Mouse (Mus musculus) layer of hippocampus, postnatal 10 days (tissue): Measurements from ENCODE around the gene Cdh18. TPM values are rescaled to one million over a fixed set of nuclear protein-coding genes. Genes with fewer than 3 reads are reported as not detected.
"Not testable (repeated sequence)": the region's sequence is repeated elsewhere in the genome, so short reads cannot be mapped to it uniquely, and the experiment has no call there.

Source experiments
- DNase-seq, 2 experiments: peaks; one replicate each; pipeline ENCODE4 v3.0.0; 2021; ENCODE audit warnings: low spot score in 2 of 2
- total RNA-seq, 2 experiments: library from RNA; stranded (reverse); gene quantifications; 2 replicates each; pipeline ENCODE4 v1.2.3; 2021

The Cdh18 gene
- total RNA-seq, 2 experiments from 2014 or later, result 10.1 to 11.1 TPM

DNA sequence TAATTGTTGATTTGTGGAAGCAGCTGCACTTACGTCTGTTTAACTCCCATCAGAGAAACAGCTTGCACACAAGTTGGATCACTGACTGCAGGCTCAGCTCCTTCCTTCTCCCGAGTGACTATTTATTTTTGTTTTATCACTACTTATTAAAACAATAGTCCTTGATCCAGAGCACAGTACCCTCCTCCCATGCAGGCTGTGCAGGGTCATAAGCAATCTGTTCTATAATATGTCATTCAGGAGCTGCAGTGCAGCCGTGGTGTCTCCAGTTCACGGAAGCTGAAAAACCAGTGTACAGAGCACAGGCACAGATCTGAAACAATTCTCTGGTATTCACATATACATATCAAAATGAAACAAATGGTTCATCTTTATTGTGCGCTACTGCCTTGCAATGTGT is 625.8 kb downstream of the Cdh18 start:
- no peak for DNase-seq

DNA sequence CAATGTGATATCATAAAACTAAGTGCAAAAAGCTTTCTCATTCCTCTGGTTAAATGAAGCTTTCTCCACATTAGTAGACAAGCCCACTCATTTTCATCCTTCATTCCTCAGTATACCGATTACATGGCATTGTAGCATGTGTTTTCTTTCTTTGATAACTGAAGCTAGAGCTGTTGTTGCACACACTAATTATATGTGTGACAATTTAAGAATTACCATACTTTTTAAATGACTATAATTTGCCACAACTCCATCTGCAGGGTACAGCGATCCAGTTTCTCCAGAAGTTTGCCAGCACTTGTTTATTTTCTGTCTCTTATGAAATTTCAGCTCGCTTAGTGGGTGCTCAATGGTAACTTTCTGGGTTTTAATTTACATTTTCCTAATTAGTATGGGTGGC is 663.2 kb downstream of the Cdh18 start:
- DNase-seq, result no peak

DNA sequence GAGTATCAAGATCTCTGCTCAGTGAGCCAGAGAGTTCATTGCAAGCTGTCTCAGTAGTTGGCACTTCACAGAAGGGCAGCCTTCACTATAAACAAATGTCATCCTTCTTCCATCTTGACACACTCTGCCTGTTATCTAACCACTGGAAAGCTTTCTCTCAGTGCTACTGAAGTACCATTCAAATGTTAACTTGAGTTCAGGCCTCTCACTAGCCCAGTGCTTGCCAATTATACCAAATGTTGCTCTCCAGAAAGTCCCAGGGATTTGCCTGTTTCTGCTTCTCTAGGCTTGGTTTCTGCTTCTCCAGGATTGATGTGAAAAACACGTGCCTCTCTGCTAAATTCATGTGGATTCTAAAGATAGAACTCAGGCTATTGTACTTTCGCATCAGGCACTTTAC is 681.8 kb downstream of the Cdh18 start:
- no peak for DNase-seq

DNA sequence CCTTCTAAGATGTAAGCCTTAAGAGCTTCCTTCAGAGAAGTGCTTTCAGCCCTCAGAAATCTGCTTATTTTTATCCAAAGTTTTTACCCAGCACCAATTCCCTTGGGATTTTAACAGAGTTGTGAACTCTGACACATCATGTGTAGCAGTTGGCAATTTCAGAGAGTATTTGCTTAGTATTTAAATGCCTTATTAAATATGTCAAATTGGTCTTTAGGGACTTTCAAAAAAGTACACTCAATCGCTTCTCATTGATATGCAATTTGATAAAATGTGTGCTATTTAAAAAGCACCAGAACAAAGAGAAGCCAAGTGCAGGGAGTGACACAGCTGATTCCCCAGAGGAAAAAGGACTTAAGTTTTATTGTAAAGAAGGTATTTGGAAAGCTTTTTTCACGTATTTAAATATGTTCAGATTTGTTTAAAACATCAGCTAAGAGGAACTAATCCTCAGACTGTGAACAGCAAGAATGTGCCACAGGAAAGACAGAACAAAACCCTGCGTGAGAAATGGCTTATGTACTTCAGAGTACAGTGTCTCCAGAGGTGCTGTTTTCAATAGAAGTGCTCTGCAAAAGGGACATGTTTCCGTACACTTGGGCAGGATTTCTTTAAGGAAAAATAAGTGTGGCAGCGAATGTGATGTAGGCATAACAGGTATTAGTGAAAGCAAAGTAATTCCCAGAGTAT is 709.1 kb downstream of the Cdh18 start:
- DNase-seq, result no peak

DNA sequence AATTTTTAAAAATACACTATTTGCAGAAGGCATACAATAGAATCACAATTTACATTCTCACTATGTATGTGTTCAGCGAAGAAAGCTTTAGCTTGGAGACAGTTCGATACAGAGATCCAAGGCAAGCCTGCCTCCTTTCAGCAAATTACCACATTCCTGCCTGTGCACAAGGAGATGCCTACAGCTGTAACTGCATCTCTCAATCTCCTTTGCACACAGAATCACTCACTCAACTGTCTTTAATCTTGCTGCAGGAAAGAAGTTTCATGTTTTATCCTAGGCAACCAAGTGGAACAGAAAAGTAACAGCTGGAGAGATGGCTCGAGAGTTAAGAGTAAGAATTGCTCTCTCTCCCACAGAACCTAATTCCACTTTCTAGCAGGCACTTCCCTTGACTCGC is 729.6 kb downstream of the Cdh18 start:
- DNase-seq, result no peak

DNA sequence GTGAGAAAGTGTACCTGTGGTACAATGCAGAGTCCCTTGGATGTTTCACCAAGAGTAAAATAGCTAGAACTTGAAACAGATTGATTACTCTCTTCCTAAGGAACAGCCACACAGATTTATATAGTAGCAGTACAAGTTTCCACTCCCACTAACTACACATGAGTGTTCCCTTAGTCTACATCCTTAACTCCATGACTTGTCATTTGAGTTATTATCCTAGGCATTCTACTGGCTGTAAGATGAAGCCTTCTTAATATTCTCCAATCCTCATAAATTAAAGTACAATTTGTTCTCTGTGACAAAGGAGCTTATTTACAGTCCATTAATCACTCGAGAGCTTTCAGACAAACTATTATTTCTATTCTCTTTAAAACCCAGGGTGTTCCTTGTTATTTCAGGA is 756.2 kb downstream of the Cdh18 start:
- DNase-seq, result no peak

DNA sequence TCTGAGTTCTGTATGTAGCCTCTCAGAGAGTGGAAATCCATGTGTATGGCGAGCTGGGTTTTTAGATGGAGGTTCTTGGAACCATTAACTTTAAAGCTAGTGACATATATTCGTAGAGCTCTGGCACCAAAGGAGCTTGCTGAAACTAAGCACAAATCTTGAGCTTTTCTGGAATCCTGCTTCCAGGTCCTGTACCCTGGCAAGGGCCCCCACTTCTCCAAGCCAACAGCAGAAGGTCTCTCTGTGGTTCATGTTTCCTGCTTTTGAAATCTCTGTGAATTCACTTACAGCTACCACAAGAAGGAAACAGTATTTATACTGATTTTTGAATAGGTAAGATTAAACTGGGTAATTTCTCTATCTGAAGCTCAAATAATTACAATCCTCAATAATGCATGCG is 767.9 kb downstream of the Cdh18 start:
- DNase-seq, result no peak

DNA sequence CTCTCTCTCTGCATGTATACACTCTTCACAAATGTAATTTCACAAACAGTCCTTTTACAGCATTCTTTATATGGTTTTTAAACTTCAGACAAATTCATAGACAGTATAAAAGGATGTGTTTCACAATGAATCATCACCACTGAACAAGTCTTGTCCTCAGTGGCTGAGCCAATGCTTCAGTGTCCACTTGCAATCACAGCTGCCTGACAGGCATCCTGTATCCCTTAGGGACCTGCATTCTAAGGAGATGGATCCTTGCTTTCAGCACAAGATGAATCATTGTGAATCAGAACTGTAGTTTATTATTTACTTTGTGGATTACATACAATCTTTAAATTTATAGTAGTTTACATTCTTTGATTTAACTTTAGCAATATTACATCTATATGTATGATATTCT is 768.6 kb downstream of the Cdh18 start:
- no peak for DNase-seq

DNA sequence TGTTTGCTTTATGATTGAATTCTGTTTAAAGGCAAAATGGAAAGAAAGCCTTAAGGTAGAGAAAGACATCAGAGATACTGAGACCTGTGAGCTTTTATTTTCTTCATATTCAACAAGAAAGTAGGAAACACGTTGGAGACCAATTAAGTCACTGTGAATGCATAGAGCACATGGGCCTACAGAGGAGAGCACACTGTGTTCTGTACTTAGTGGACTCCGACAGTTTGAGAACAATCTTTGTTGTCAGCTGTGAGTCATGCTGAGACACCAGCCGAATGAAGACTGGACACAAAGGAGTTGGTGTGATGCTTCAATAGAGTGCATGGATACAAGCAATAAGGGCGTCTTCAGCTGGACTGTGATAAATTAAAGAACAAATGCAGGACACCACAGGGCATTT is 791.5 kb downstream of the Cdh18 start:
- DNase-seq, result not testable (repeated sequence)

DNA sequence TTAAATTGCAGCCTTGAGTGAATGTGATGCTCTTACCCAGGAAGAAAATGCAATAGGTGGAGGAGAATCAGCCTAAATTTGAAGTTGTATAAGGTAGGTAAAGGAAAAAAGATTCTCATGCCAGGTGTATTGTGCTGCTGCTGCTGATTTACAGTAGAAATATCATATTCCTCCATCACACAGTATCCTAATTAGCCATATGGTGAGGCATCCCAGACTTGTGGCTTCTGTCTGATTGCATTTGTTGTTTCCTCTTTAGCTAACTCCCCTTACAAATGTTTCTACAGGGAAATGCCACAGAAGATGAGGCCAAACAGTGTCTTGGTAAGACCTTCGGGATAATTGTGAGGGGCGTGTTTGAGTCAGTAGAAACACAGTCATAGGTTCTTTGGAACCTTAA is 802.3 kb downstream of the Cdh18 start:
- no peak for DNase-seq

DNA sequence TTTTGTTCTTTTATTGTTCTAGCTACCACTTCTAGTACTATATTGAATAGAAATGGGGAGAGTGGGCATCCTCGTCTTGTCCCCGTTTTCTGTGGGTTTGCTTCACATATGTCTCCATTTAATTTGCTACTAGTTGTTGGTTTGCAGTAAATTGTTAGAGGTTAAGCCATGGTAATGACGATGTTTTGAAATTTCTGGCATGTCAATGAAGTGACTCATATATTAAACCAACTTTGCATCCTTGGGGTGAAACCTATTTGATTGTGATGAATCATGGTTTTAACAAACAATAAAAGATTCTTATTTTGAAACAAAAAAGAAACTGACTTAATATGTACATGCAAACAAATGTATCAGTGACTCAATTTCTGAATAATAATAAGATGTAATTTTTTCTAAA is 817.5 kb downstream of the Cdh18 start:
- DNase-seq, result no peak

DNA sequence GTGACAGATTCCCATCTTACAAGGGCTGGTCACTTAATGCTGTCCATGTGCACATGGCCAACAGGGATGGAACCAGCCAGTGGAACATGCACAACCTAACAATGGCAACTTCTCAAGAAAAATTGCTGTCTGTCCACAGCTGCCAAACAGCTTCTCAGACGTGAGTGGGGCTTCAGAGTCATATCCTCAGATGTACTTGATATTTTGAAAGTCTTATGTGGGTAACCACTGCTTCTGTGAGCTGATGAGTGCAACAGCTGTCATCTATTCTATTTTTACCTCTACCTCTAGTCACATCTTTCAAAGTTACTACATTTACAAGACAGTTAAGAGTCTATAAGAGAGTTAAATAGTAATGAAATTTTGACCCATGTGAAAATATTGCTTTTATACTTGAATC is 818.9 kb downstream of the Cdh18 start:
- no peak for DNase-seq

DNA sequence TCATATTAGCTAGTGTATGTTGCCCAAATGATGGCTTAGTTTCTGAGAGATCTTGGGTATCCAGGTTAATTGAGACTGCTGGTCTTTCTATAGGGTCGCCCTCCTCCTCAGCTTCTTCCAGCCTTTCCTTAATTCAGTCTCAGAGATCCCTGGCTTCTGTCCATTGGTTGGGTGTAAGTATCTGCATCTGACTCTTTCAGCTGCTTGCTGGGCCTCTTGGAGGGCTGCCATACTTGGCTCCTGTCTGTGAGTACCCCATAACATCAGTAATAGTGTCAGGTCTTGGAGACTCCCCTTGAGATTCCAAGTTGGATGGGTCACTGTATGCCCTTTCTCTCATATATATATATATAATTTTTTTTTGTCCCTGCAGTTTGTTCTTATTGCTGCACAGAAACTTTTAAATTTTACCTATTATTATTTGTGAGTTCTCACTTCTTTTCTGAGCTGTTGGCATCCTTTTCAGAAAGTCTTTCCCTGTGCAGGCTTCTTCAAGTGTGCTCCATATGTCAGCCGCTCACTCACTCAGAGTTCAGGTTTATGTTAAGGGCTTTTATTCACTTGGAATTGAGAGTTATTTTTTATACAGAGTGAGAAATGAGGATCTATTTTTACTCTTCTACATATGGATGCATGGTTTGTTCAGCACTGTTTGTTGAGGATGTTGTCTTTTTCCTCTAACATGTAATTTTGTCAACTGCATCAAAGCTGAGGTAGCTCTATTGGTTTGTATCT is 829.4 kb downstream of the Cdh18 start:
- DNase-seq, result no peak

DNA sequence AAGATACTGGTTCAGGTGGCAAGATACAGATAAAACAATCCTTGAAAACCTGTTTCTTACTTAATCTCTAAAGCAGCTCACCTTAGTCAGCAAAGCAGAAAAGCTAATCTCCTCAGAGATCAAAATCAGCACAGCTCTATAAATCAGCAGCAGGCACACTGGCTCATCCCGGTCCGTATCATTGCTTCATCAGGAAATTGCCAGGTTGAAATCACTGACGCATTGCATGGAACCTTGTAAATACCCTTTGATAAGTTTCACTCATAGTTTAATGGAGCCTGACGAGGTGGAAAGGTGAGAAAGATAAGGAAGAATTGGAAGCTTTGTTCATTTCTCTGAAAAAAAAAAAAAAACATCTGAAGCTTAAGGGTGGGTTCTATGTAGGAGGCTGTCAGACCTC is 837.0 kb downstream of the Cdh18 start:
- no peak for DNase-seq

DNA sequence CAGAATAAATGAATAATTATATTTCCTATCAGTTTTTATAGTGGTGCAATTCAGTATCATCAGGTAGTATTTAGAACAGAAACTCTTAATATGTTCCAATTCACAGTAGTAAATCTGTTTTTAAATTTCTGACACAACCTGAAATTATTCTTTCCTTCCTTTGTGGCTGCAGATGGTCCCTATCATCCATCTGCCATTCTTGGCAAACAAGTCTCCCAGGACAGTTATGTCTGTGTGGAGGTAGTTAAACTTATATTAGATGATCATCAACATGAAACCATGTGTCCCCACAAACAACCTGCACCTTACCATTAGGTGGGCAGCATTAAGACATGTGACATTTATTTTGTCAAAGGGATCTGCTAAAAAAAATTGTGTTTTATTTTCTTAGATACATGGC is 847.8 kb downstream of the Cdh18 start:
- DNase-seq, result no peak

DNA sequence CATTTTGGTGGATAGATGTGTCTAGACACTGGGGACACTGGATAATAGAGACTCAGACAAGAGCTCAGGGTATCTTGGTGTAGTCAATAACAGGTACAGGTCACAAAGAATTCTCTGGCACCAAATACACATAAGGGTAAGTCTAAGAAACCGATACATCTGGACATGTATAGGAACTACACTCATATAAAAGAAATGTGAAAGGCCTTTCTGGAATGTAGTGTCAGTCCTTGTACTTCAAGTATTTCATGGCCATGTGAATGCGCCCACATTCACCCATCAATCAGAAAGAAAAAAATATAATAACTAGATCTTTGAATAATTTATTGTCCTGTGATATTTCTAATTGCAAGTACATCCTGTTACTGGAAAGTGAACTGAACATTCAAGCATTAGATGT is 855.0 kb downstream of the Cdh18 start:
- DNase-seq, result no peak

DNA sequence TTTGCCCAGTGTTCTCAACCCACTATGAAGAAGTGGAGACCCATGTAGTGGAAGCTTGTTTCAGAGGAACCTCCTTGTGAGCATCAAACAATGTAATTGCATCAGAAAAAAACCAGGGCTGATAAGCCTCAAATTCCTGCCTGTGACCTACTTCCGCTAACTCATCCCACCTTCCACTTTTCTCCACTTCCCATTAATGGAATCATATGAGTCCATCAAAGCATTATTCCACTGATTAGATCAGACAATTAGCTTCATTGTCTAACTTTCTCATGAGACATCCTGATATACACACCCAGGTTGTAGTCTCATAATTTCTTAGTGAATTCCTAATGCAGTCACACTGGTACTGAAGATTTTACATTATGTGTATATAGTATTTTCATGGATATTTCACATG is 859.4 kb downstream of the Cdh18 start:
- DNase-seq, result no peak

DNA sequence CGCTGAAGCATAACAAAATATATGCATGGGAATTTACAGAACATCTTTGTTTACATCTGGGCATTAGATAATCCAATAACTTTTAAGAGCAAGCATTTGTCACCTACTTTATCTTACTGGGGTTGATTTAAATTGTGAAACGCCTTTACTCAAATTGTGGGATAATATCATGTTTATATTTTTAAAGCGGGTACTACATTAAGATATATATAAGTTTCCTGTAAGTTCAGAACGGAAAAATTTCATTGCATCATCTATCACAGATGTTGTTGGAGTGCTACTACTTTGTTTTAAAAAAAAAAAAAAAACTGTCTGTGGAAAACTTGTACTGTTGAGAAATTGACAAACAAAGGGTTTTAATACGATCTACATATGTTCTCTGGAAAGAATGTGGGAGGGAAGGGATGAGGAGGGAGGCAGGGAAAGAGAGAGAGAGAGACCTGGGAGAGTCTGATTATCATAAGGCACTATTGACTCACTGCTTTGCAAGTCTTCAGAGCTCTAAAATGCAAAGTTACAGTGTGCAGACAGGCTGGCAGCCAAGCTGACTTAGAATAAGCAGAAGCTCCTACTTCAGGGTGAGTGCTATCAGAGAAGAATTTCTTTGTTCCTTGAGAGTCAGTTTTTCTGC is 867.7 kb downstream of the Cdh18 start:
- DNase-seq, result no peak

DNA sequence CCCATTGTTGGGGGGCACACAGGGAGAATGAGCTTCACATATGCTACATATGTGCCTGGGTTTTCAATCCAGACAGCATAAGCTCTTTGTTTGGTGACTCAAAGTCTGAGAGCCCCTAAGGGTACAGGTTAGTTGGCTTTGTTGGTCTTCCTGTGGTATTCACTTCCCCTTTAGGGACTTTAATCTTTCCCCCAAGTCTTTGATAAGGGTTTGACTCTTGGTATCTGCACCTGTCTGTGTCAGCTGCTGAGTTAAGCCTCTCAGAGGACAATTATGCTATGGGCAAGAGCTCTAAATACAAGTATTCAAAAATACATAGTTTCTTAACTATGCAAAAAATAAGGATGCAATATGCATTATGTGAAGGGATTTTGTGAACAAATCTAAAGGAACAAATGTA is 869.3 kb downstream of the Cdh18 start:
- DNase-seq, result no peak

DNA sequence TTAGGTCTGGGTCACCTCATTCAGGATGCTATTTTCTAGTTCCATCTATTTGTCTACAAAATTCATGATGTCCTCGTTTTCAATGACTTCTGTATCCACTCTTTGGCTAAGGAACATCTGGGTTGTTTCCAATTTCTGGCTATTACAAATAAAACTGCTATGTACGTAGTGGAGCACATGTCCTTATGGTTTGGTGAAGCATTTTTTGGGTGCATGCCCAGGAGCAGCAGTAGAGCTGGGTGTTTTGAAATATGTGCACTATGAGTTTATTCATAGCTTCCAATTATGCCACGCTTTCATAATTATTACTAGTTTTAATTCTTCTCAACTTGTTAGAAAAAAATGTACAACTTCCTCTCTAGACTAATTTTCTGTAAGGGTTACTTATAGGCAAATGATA is 871.2 kb downstream of the Cdh18 start:
- no peak for DNase-seq

DNA sequence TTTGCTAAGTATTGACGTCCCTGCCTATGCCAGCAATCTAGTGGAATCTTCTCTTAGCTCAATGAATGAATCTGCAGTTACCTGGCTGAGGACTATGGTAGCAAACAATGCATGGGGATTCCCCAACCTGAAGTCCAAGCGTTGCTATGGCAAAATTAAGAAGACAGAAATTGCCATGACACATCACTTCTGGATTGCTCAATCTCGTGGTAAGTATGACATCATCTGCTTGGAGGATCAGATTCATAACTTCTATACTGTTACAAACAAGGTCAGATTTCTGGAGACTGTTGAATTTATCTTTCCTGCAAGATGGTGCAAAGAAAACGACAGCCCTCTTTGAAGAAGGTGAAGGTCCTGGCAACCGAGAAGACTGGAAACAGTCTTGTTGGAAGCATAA is 881.2 kb downstream of the Cdh18 start:
- no peak for DNase-seq

DNA sequence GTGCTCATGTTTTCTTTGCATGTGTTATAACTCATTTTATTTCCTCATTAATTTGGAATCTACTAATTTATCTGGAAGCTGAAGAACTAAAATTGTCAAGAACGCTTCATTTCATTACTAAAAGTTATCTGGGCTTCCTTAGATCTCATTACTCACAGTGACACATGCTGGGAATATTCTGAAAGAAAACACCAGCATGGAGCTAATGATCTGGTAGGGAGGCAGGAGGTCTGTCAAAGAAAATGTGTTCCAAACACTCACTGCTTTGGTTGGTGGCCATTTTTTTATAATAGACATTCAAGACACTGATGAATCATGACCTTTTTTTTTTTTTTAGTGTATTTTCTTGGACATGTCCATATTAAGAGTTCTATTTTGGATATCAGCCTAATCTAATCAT is 899.7 kb downstream of the Cdh18 start:
- DNase-seq, result no peak
